Mouse (Mus musculus) bone marrow macrophage, adult 2 months (primary cell): ENCODE measurements around the gene Itpr1. TPM values are rescaled to one million over a fixed set of nuclear protein-coding genes. Genes with fewer than 3 reads are reported as not detected.

Experiments used
- H3K27ac ChIP-seq: 2 replicates; pipeline ENCODE4 v1.5.1; 2012; ENCODE audit warnings: low read depth, low read length; ENCODE audit not compliant: insufficient read depth
- H3K4me1 ChIP-seq: 2 replicates; pipeline ENCODE4 v1.6.1; 2012; ENCODE audit warnings: low read length; ENCODE audit not compliant: control insufficient read depth, insufficient read depth
- H3K4me3 ChIP-seq: 2 replicates; pipeline ENCODE4 v1.5.1; 2012; ENCODE audit warnings: mild to moderate bottlenecking, low read length, moderate library complexity; ENCODE audit not compliant: insufficient read depth
- CTCF ChIP-seq: IDR thresholded peaks from 2 replicates; pipeline ENCODE4 v1.5.1; 2012; ENCODE audit warnings: low read depth, mild to moderate bottlenecking, low read length, moderate library complexity
- POLR2A ChIP-seq: IDR thresholded peaks from 2 replicates; pipeline ENCODE4 v1.6.1; 2012; ENCODE audit warnings: mild to moderate bottlenecking, low read depth, low read length, borderline replicate concordance
- polyA plus RNA-seq: library from polyadenylated mRNA; stranded (reverse); fragments of >200 nt; gene quantifications from 2 replicates; pipeline ENCODE4 v1.2.4, GENCODE M21; 2012; ENCODE audit not compliant: missing spikeins, insufficient read depth, insufficient read length

The Itpr1 gene
- polyA plus RNA-seq, 1 experiment: 10.9 TPM

GRCm38 (mm10) chr6:108274364-108275084 is 61.6 kb downstream of the Itpr1 start:
- H3K27ac ChIP-seq: no peak overlapping the region

GRCm38 (mm10) chr6:108276880-108277507 is 64.1 kb downstream of the Itpr1 start:
- Histone ChIP-seq H3K27ac (no peak overlapping the region), H3K4me1 (peaks cover 20% of the 10 kb centered on the region), H3K4me3 (no peak overlapping the region)
- TF ChIP-seq CTCF (no peak), POLR2A (no peak)

More at GRCm38 (mm10) chr6:108274364-108275084, 61.6 kb downstream of the Itpr1 start:
- peaks cover 20% of the 10 kb centered on the region for H3K4me1 ChIP-seq
- no peak overlapping the region for H3K4me3 ChIP-seq
- TF ChIP-seq POLR2A (no peak), CTCF (no peak)

GRCm38 (mm10) chr6:108277622-108278396 is 64.9 kb downstream of the Itpr1 start:
- H3K27ac ChIP-seq: no peak overlapping the region
- no peak for TF ChIP-seq POLR2A
- TF ChIP-seq CTCF: no peak
- H3K4me1 ChIP-seq: peaks cover 20% of the 10 kb centered on the region
- H3K4me3 ChIP-seq: no peak overlapping the region

GRCm38 (mm10) chr6:108278826-108279630 is 66.1 kb downstream of the Itpr1 start:
- no peak overlapping the region for H3K4me3 ChIP-seq
- TF ChIP-seq POLR2A: no peak
- TF ChIP-seq CTCF: no peak
- H3K4me1 ChIP-seq: peaks cover 20% of the 10 kb centered on the region
- no peak overlapping the region for H3K27ac ChIP-seq

- Histone ChIP-seq H3K4me3 (no peak overlapping the region), H3K27ac (no peak overlapping the region), H3K4me1 (peaks cover 11% of the 10 kb centered on the region)
- TF ChIP-seq POLR2A (no peak), CTCF (no peak)
Observed at GRCm38 (mm10) chr6:108282131-108282530, 69.2 kb downstream of the Itpr1 start.

GRCm38 (mm10) chr6:108282621-108283020 is 69.7 kb downstream of the Itpr1 start:
- Histone ChIP-seq H3K4me1 (peaks cover 6% of the 10 kb centered on the region), H3K4me3 (no peak overlapping the region), H3K27ac (no peak overlapping the region)
- TF ChIP-seq POLR2A (no peak), CTCF (no peak)

- Histone ChIP-seq H3K4me3 (no peak overlapping the region), H3K27ac (no peak overlapping the region), H3K4me1 (peaks cover 6% of the 10 kb centered on the region)
- TF ChIP-seq CTCF (no peak), POLR2A (no peak)
Observed at GRCm38 (mm10) chr6:108284688-108285087, 71.8 kb downstream of the Itpr1 start.

GRCm38 (mm10) chr6:108288979-108289378 is 76.1 kb downstream of the Itpr1 start:
- TF ChIP-seq CTCF (no peak), POLR2A (no peak)
- Histone ChIP-seq H3K27ac (no peak overlapping the region), H3K4me1 (peaks cover 6% of the 10 kb centered on the region), H3K4me3 (no peak overlapping the region)

GRCm38 (mm10) chr6:108290978-108291377 is 78.1 kb downstream of the Itpr1 start:
- TF ChIP-seq CTCF (no peak), POLR2A (no peak)
- H3K4me1 ChIP-seq: peaks cover 6% of the 10 kb centered on the region
- H3K4me3 ChIP-seq: no peak overlapping the region
- H3K27ac ChIP-seq: no peak overlapping the region
